Mouse (Mus musculus): ENCODE measurements at regions not wholly inside any gene's neighbourhood (a gene's known extent, or its start where the extent isn't known, plus 50 kb on each side); places are given as distances from the start of the nearest gene placed in this dataset.

- DNase-seq = peak; percentile 17 to 34
Observed at GRCm38 (mm10) chr12:77667875-77668204, 429.9 kb downstream of the Fut8 start.

GRCm38 (mm10) chr12:77670531-77670930 lies 432.6 kb downstream of the Fut8 start:
- no peak for DNase-seq

- no peak for DNase-seq
Observed at GRCm38 (mm10) chr12:77674352-77674751, 436.4 kb downstream of the Fut8 start.

GRCm38 (mm10) chr12:77674755-77675154 lies 436.8 kb downstream of the Fut8 start:
- DNase-seq = peak in 1 of 2 experiments; percentile 11

GRCm38 (mm10) chr12:77678040-77678439 lies 440.1 kb downstream of the Fut8 start:
- no peak for DNase-seq

GRCm38 (mm10) chr12:77694101-77694500 lies 456.2 kb downstream of the Fut8 start:
- no peak for DNase-seq

GRCm38 (mm10) chr12:77696039-77696631 lies 458.2 kb downstream of the Fut8 start:
- no peak for DNase-seq

- no peak for DNase-seq
Observed at GRCm38 (mm10) chr12:77696662-77697061, 458.7 kb downstream of the Fut8 start.

- DNase-seq = no peak
Observed at GRCm38 (mm10) chr12:77698088-77698487, 460.2 kb downstream of the Fut8 start.

- DNase-seq = no peak
Observed at GRCm38 (mm10) chr12:77699896-77700605, 462.1 kb downstream of the Fut8 start.

GRCm38 (mm10) chr12:77715506-77715905 lies 477.6 kb downstream of the Fut8 start:
- DNase-seq = no peak

- no peak for DNase-seq
Observed at GRCm38 (mm10) chr12:77715979-77716378, 478.1 kb downstream of the Fut8 start.

GRCm38 (mm10) chr12:77727766-77728165 lies 466.3 kb upstream of the Gm6657 start:
- no peak for DNase-seq

- no peak for DNase-seq
Observed at GRCm38 (mm10) chr12:77739047-77739760, 454.8 kb upstream of the Gm6657 start.

- DNase-seq = no peak
Observed at GRCm38 (mm10) chr12:77742716-77743115, 451.3 kb upstream of the Gm6657 start.

- no peak for DNase-seq
Observed at GRCm38 (mm10) chr12:77749438-77750007, 444.5 kb upstream of the Gm6657 start.

GRCm38 (mm10) chr12:77752181-77752580 lies 441.9 kb upstream of the Gm6657 start:
- DNase-seq = no peak

GRCm38 (mm10) chr12:77756021-77756420 lies 438.0 kb upstream of the Gm6657 start:
- DNase-seq = no peak

GRCm38 (mm10) chr12:77760976-77761375 lies 433.1 kb upstream of the Gm6657 start:
- peak; percentile 6 to 14 for DNase-seq

- DNase-seq = no peak
Observed at GRCm38 (mm10) chr12:77776011-77776546, 418.0 kb upstream of the Gm6657 start.

- no peak for DNase-seq
Observed at GRCm38 (mm10) chr12:77776755-77777154, 417.3 kb upstream of the Gm6657 start.

- DNase-seq = peak; percentile 62 to 79
Observed at GRCm38 (mm10) chr12:77780885-77781698, 412.9 kb upstream of the Gm6657 start.

- DNase-seq = no peak
Observed at GRCm38 (mm10) chr12:77783909-77784308, 410.1 kb upstream of the Gm6657 start.

Measured in lung, adult 18-20 months (tissue).